In the genomic region with DNA sequence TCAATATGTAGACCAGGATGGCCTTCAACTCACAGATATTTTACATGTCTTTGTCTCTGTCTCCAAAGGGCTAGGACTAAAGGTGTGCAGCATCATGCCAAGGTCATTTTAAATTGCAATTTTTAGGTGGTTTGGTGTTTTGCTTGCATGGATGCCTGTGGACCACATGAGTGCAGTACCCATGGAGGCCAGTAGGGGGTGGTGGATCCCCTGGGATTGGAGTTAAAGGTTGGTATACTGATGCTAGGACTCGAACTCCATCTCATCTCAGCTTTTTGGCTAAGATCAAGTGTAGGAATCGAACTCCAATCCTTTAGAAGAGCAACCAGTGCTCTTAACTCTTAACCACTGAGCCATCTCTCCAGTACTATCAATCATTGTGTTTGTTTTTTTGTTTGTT, we compare ENCODE assay signal across 8 mouse cellular contexts. TPM values are rescaled to one million over a fixed set of nuclear protein-coding genes. Genes with fewer than 3 reads are reported as not detected.
DNase-seq lines count a peak whose midpoint lies in the region; ATAC-seq lines count a peak whose summit lies in the region.

No protein-coding gene starts in this region.

- DNase-seq in adrenal gland, adult (ENCODE audit: inconsistent age in 2 of 2, low spot score in 1 of 2) = peak; percentile 42 to 84
- no peak for DNase-seq in adrenal gland, adult 8-10 months
- DNase-seq in left cerebral cortex, postnatal 4 days = peak; percentile 53
- DNase-seq in left cerebral cortex, postnatal 25 days (ENCODE audit: low spot score in 2 of 2) = no peak
- DNase-seq in cerebellum, postnatal 10 days = peak; percentile 68 to 80
- peak; percentile 56 for DNase-seq in liver, embryonic 13.5 days
- DNase-seq in spleen, postnatal 4 days (ENCODE audit: low spot score in 2 of 2) = peak; percentile 71 to 90
- DNase-seq in layer of hippocampus, adult 9-11 months = no peak

- peaks cover 13% of the 10 kb centered on the region for H3K4me1 ChIP-seq in liver, embryonic 13.5 days (replicated peaks)

- no peak overlapping the region for H3K4me3 ChIP-seq in liver, embryonic 13.5 days (replicated peaks)

- ATAC-seq in liver, embryonic 13.5 days (ENCODE audit: low read depth) = no peak

- no peaks in the 10 kb centered on the region for H3K36me3 ChIP-seq in liver, embryonic 13.5 days

- H3K9ac ChIP-seq in liver, embryonic 13.5 days = no peak overlapping the region

- intact Hi-C loops in left cerebral cortex, postnatal 4 days (cut with DNase I) = no loop called here
- intact Hi-C loops in left cerebral cortex, postnatal 25 days (cut with DNase I) = no loop called here

- no peaks in the 10 kb centered on the region for H3K9me3 ChIP-seq in liver, embryonic 13.5 days (replicated peaks)

- 16% methylated on average over 2 of the region's 2 CpGs for WGBS in liver, embryonic 13.5 days (ENCODE audit: insufficient replicate concordance)

- H3K4me2 ChIP-seq in liver, embryonic 13.5 days = no peak overlapping the region

- no peaks in the 10 kb centered on the region for H3K27me3 ChIP-seq in liver, embryonic 13.5 days

- H3K27ac ChIP-seq in liver, embryonic 13.5 days = no peak overlapping the region

RNA-seq across cellular contexts. Expression of a gene that starts 20.2 kb away (rescaled TPM):
- total RNA-seq in adrenal gland, adult 8-10 months (2022) = 10 to 100 TPM; 46.6 to 87.7 (median 60.0) TPM
- 10 to 100 TPM; 85.9 to 92.3 TPM for total RNA-seq in left cerebral cortex, postnatal 4 days (2021)
- total RNA-seq in left cerebral cortex, postnatal 25 days (2021) = 10 to 100 TPM; 59.4 to 69.2 TPM
- 5.1 and 5.7 TPM in 2 replicates for polyA plus RNA-seq in liver, embryonic 13.5 days (2015; fragmentation: Nextera tagmentation; extraction: Ambion mirVana)

RNA-seq across cellular contexts. Expression of a gene that starts 38.3 kb away (rescaled TPM):
- total RNA-seq in adrenal gland, adult 8-10 months (2022) = 1 to 10 TPM; 4.9 to 9.5 (median 7.8) TPM
- 1 to 10 TPM; 6.7 to 7.5 TPM for total RNA-seq in left cerebral cortex, postnatal 4 days (2021)
- total RNA-seq in left cerebral cortex, postnatal 25 days (2021) = 1 to 10 TPM; 5.0 to 7.6 TPM
- 7.7 and 7.9 TPM in 2 replicates for polyA plus RNA-seq in liver, embryonic 13.5 days (2015; fragmentation: Nextera tagmentation; extraction: Ambion mirVana)

Comparison
In these comparisons a context has a peak if more than half of its experiments do, and no peak if none do; other contexts are left out.
1. DNase-seq: peak in adrenal gland, adult (2 of 2), left cerebral cortex, postnatal 4 days (single experiment), cerebellum, postnatal 10 days (2 of 2), liver, embryonic 13.5 days (single experiment) and spleen, postnatal 4 days (2 of 2); none in adrenal gland, adult 8-10 months (single experiment), left cerebral cortex, postnatal 25 days (0 of 2) and layer of hippocampus, adult 9-11 months (single experiment).